19 mouse cellular contexts compared by ENCODE assay signal in the genomic region with DNA sequence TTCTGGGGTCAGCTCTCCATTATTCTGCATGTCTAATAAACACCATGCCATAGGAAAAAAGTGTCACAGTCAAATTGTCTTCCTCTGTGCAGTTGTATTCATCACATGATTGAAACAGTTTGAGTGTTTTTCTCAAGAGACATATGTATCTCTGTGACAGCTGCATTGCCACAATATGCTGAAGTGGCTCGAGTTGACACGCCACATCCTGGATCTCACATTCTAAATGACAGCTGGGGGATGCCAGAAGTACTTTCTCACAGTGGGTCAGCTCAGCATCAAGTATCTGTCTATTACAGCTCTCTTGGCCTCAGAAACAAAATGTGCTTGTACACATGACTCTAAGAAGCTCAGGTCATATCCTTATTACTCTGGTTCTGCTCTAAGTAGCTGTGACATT.
A peak's percentile ranks its signal among the peaks of the same experiment; 100 is the strongest.
DNase-seq lines count a peak whose midpoint lies in the region; ATAC-seq and TF ChIP-seq lines count a peak whose summit lies in the region.
"Had no signal": no experiment of that assay in that cellular context is flagged by ENCODE, and none has a peak within 500 bp of the region (broad histone marks: within the 10 kb centered on the region; RNA-seq: fewer than 3 reads in every experiment).

No protein-coding gene starts in this region.

- no peak overlapping the region for H3K4me3 ChIP-seq in kidney, postnatal 0 days (replicated peaks; ENCODE audit: low read depth, low read length)
- no peak overlapping the region for H3K4me3 ChIP-seq in kidney, embryonic 15.5 days (replicated peaks)
- H3K4me3 ChIP-seq in midbrain, embryonic 10.5 days = no peak overlapping the region
- no peak overlapping the region for H3K4me3 ChIP-seq in midbrain, postnatal 0 days (ENCODE audit: low read depth, low read length)
- H3K4me3 ChIP-seq: embryonic facial prominence, embryonic 15.5 days; heart, embryonic 15.5 days; left cerebral cortex, adult 2 months; neural tube, embryonic 12.5 days had no signal

- ATAC-seq in kidney, postnatal 0 days (replicated peaks; ENCODE audit: low FRiP score, low read depth) = no peak
- no peak for ATAC-seq in kidney, embryonic 15.5 days (replicated peaks; ENCODE audit: low FRiP score)
- ATAC-seq in hematopoietic stem cell, adult 5-6 weeks (replicated peaks in 1 of 2; ENCODE audit: insufficient read depth in 1 of 2, low FRiP score in 2 of 2, low TSS enrichment in 1 of 2, low read depth in 1 of 2, poor library complexity in 2 of 2, severe bottlenecking in 2 of 2) = peak; percentile 49 to 74
- peak; percentile 53; the same call in 1 of the 2 replicates for ATAC-seq in neutrophil, adult 5-6 weeks (ENCODE audit: extremely low read depth, insufficient number of reproducible peaks, low FRiP score, poor library complexity, severe bottlenecking)
- ATAC-seq in midbrain, postnatal 0 days (ENCODE audit: low FRiP score) = no peak
- ATAC-seq: forebrain, embryonic 16.5 days; hindbrain, embryonic 16.5 days; Patski had no signal

- H3K36me3 ChIP-seq in kidney, postnatal 0 days (ENCODE audit: insufficient read depth, low read length) = no peaks in the 10 kb centered on the region
- no peaks in the 10 kb centered on the region for H3K36me3 ChIP-seq in kidney, embryonic 15.5 days
- no peaks in the 10 kb centered on the region for H3K36me3 ChIP-seq in midbrain, embryonic 10.5 days
- no peaks in the 10 kb centered on the region for H3K36me3 ChIP-seq in midbrain, postnatal 0 days (ENCODE audit: insufficient read depth, low read length)
- H3K36me3 ChIP-seq: embryonic facial prominence, embryonic 15.5 days; heart, embryonic 15.5 days; neural tube, embryonic 12.5 days had no signal

- no peaks in the 10 kb centered on the region for H3K9me3 ChIP-seq in kidney, postnatal 0 days (replicated peaks; ENCODE audit: low read length)
- no peaks in the 10 kb centered on the region for H3K9me3 ChIP-seq in kidney, embryonic 15.5 days (replicated peaks)
- no peaks in the 10 kb centered on the region for H3K9me3 ChIP-seq in midbrain, embryonic 10.5 days (replicated peaks)
- H3K9me3 ChIP-seq in midbrain, postnatal 0 days (ENCODE audit: low read length) = no peaks in the 10 kb centered on the region
- H3K9me3 ChIP-seq: embryonic facial prominence, embryonic 15.5 days; heart, embryonic 15.5 days; neural tube, embryonic 12.5 days had no signal

- no peak for TF ChIP-seq CTCF in kidney, postnatal 0 days (IDR thresholded peaks at IDR 0.05; ENCODE audit: low read depth)
- TF ChIP-seq CTCF in midbrain, postnatal 0 days (IDR thresholded peaks at IDR 0.05) = no peak

- H3K4me1 ChIP-seq in kidney, postnatal 0 days (replicated peaks; ENCODE audit: insufficient read depth, low read length) = no peaks in the 10 kb centered on the region
- no peaks in the 10 kb centered on the region for H3K4me1 ChIP-seq in kidney, embryonic 15.5 days
- no peaks in the 10 kb centered on the region for H3K4me1 ChIP-seq in midbrain, embryonic 10.5 days
- no peaks in the 10 kb centered on the region for H3K4me1 ChIP-seq in midbrain, postnatal 0 days (ENCODE audit: insufficient read depth, low read length)
- H3K4me1 ChIP-seq: embryonic facial prominence, embryonic 15.5 days; heart, embryonic 15.5 days; neural tube, embryonic 12.5 days had no signal

- H3K27me3 ChIP-seq in kidney, postnatal 0 days (ENCODE audit: insufficient read depth, low read length) = no peaks in the 10 kb centered on the region
- H3K27me3 ChIP-seq in kidney, embryonic 15.5 days = no peaks in the 10 kb centered on the region
- no peaks in the 10 kb centered on the region for H3K27me3 ChIP-seq in midbrain, embryonic 10.5 days (ENCODE audit: low read depth, poor library complexity, severe bottlenecking)
- no peaks in the 10 kb centered on the region for H3K27me3 ChIP-seq in midbrain, postnatal 0 days (ENCODE audit: insufficient read depth, low read length)
- H3K27me3 ChIP-seq: embryonic facial prominence, embryonic 15.5 days; heart, embryonic 15.5 days; neural tube, embryonic 12.5 days; Patski had no signal

- DNase-seq in kidney, postnatal 0 days (ENCODE audit: low spot score) = peak; percentile 13
- peak; percentile 52 to 53 for DNase-seq in spleen, postnatal 36 days (ENCODE audit: low spot score in 2 of 2)
- DNase-seq in spleen, postnatal 4 days (ENCODE audit: low spot score in 2 of 2) = no peak
- no peak for DNase-seq in midbrain, embryonic 10.5 days (ENCODE audit: low spot score)
- no peak for DNase-seq in midbrain, postnatal 0 days (ENCODE audit: low spot score)
- DNase-seq: adrenal gland, adult 2 months; cerebellum, postnatal 14 days; gastrocnemius, postnatal 10 days; kidney, postnatal 36 days had no signal

- no peak overlapping the region for H3K9ac ChIP-seq in kidney, postnatal 0 days (ENCODE audit: low read depth, low read length)
- H3K9ac ChIP-seq in kidney, embryonic 15.5 days = no peak overlapping the region
- no peak overlapping the region for H3K9ac ChIP-seq in midbrain, postnatal 0 days (replicated peaks; ENCODE audit: low read length, poor library complexity, severe bottlenecking)
- H3K9ac ChIP-seq: embryonic facial prominence, embryonic 15.5 days; heart, embryonic 15.5 days; neural tube, embryonic 12.5 days had no signal

- H3K4me2 ChIP-seq in kidney, postnatal 0 days (ENCODE audit: low read length) = no peak overlapping the region
- H3K4me2 ChIP-seq in kidney, embryonic 15.5 days = no peak overlapping the region
- H3K4me2 ChIP-seq in midbrain, postnatal 0 days (ENCODE audit: low read depth, low read length, poor library complexity, severe bottlenecking) = no peak overlapping the region
- H3K4me2 ChIP-seq: embryonic facial prominence, embryonic 15.5 days; heart, embryonic 15.5 days; neural tube, embryonic 12.5 days had no signal

- no peak overlapping the region for H3K27ac ChIP-seq in kidney, postnatal 0 days
- no peak overlapping the region for H3K27ac ChIP-seq in kidney, embryonic 15.5 days
- H3K27ac ChIP-seq in midbrain, embryonic 10.5 days (replicated peaks) = no peak overlapping the region
- no peak overlapping the region for H3K27ac ChIP-seq in midbrain, postnatal 0 days (ENCODE audit: low read depth, low read length)
- H3K27ac ChIP-seq: embryonic facial prominence, embryonic 15.5 days; heart, embryonic 15.5 days; left cerebral cortex, adult 2 months; neural tube, embryonic 12.5 days had no signal

- 66% methylated on average over 2 of the region's 2 CpGs for WGBS in kidney, postnatal 0 days
- 60% methylated on average over 2 of the region's 2 CpGs for WGBS in kidney, embryonic 15.5 days
- WGBS in midbrain, embryonic 10.5 days = 92% methylated on average over 2 of the region's 2 CpGs
- WGBS in midbrain, postnatal 0 days = 82% methylated on average over 2 of the region's 2 CpGs

Comparison
In these comparisons a context has a peak if more than half of its experiments do, and no peak if none do; other contexts are left out.
1. DNase-seq: peak in kidney, postnatal 0 days (single experiment) and spleen, postnatal 36 days (2 of 2); none in spleen, postnatal 4 days (0 of 2), midbrain, embryonic 10.5 days (single experiment) and midbrain, postnatal 0 days (single experiment).
2. ATAC-seq: peak in hematopoietic stem cell, adult 5-6 weeks (2 of 2) and neutrophil, adult 5-6 weeks (single experiment); none in kidney, postnatal 0 days (single experiment), kidney, embryonic 15.5 days (single experiment) and midbrain, postnatal 0 days (single experiment).